Mouse (Mus musculus) ES-E14 (cell line): ENCODE data around the gene Rab35. TPM values are rescaled to one million over a fixed set of nuclear protein-coding genes. Genes with fewer than 3 reads are reported as not detected.

Experiments
- DNase-seq: peaks from one replicate; pipeline ENCODE4 v3.0.0-alpha.2; 2013; ENCODE audit warnings: low read depth, low spot score
- H3K27ac ChIP-seq: 2 replicates; pipeline ENCODE4 v1.5.1; 2012; ENCODE audit warnings: low read depth, mild to moderate bottlenecking, low read length, moderate library complexity, mixed read lengths; ENCODE audit not compliant: poor library complexity, insufficient read depth, severe bottlenecking
- H3K36me3 ChIP-seq: 2 replicates; pipeline ENCODE4 v1.6.1; 2012; ENCODE audit warnings: mild to moderate bottlenecking, low read length, moderate library complexity, mixed read lengths; ENCODE audit not compliant: control insufficient read depth, poor library complexity, insufficient read depth, severe bottlenecking
- H3K4me1 ChIP-seq, 2 experiments: fragments of 150-350 bp in 1 of 2; sonication (generic) in 1 of 2; 2 replicates each; pipeline ENCODE4 v1.6.1; 2012; ENCODE audit warnings: low read length in 2 of 2, mild to moderate bottlenecking in 1 of 2, mixed read lengths in 1 of 2; ENCODE audit not compliant: control insufficient read depth in 2 of 2, insufficient read depth in 2 of 2, poor library complexity in 1 of 2
- H3K4me3 ChIP-seq, 2 experiments: fragments of 150-350 bp in 1 of 2; sonication (generic) in 1 of 2; 2 replicates each; pipeline ENCODE4 v1.5.1; 2012; ENCODE audit warnings: low read length in 2 of 2, low read depth in 1 of 2, mild to moderate bottlenecking in 1 of 2, mixed read lengths in 1 of 2; ENCODE audit not compliant: insufficient read depth in 1 of 2, poor library complexity in 1 of 2, severe bottlenecking in 1 of 2
- H3K9ac ChIP-seq: 2 replicates; pipeline ENCODE4 v1.6.1; 2012; ENCODE audit warnings: low read depth, mild to moderate bottlenecking, low read length, mixed read lengths; ENCODE audit not compliant: poor library complexity, insufficient read depth, severe bottlenecking
- H3K9me3 ChIP-seq: fragments of 150-350 bp; sonication (generic); 2 replicates; pipeline ENCODE4 v1.6.1; 2012; ENCODE audit warnings: low read depth, mild to moderate bottlenecking, low read length; ENCODE audit not compliant: control insufficient read depth, insufficient read depth
- CHD2 ChIP-seq: IDR thresholded peaks from 2 replicates; pipeline ENCODE4 v1.6.1; 2014; ENCODE audit warnings: mild to moderate bottlenecking, low read depth, low read length, inconsistent platforms
- HCFC1 ChIP-seq: IDR thresholded peaks from 2 replicates; pipeline ENCODE4 v1.6.1; 2012; ENCODE audit warnings: low read length, inconsistent platforms, borderline replicate concordance; ENCODE audit not compliant: insufficient read depth
- MAFK ChIP-seq: IDR thresholded peaks from 2 replicates; pipeline ENCODE4 v1.6.1; 2014; ENCODE audit warnings: mild to moderate bottlenecking, low read depth, low read length, inconsistent platforms; ENCODE audit not compliant: insufficient read depth
- ZC3H11A ChIP-seq: IDR thresholded peaks from 2 replicates; pipeline ENCODE4 v1.6.1; 2012; ENCODE audit warnings: low read depth, mild to moderate bottlenecking, inconsistent platforms, low read length, borderline replicate concordance
- ZNF384 ChIP-seq: IDR thresholded peaks from 2 replicates; pipeline ENCODE4 v1.6.1; 2012; ENCODE audit warnings: low read depth, low read length, inconsistent platforms
- in situ Hi-C, 2 experiments: fragments of 600-800 bp; cut with MboI; formaldehyde crosslinking; loops; one replicate each; pipeline ENCODE4 v1.15.1; 2025; ENCODE audit warnings: low sequenced_read_pairs in 2 of 2, inconsistent platforms in 1 of 2; ENCODE audit not compliant: unreplicated experiment in 2 of 2
- total RNA-seq: library from RNA; depleted of rRNA; stranded (reverse); fragments of 300-350 nt; gene quantifications from 2 replicates; pipeline ENCODE4 v1.2.3, GENCODE M21; 2012

Gene Rab35
- total RNA-seq, 1 experiment, result 58.7 TPM

DNA sequence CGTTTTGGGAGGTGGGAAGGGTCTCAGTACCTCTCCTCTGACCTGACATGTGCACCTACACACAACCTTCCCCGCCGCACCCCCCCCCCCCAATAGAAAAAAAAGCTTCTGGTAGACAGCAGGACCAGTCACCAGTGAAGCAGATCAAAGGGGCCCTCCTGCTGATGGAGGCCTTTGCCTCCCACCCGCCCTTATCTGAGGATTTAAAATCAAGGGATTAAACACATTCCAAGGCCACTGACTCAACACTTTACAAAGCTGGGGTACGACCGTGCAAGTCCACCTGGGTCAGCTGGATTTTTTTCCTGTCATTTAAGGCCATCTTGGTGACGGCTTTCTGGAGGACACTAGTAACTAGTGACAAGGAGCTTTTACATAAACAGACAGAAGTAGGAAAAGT is 36.2 kb downstream of the Rab35 start:
- Histone ChIP-seq H3K9ac (no peak overlapping the region), H3K9me3 (no peaks in the 10 kb centered on the region), H3K27ac (no peak overlapping the region), H3K36me3 (no peaks in the 10 kb centered on the region; the same call in 1 of the 2 replicates), H3K4me1 (no peaks in the 10 kb centered on the region), H3K4me3 (no peak overlapping the region)
- no peak for TF ChIP-seq ZC3H11A
- no peak for TF ChIP-seq HCFC1
- 0 out of 2 replicates have a peak, but pooled peaks have one; percentile 2 for TF ChIP-seq MAFK
- in situ Hi-C loops, result no loop called here
- DNase-seq, result no peak

GRCm38 (mm10) chr5:115668986-115669385 is 37.3 kb downstream of the Rab35 start:
- no peak for DNase-seq
- Histone ChIP-seq H3K9me3 (no peaks in the 10 kb centered on the region), H3K27ac (no peak overlapping the region), H3K36me3 (no peaks in the 10 kb centered on the region; the same call in 1 of the 2 replicates), H3K4me1 (no peaks in the 10 kb centered on the region), H3K9ac (no peak overlapping the region), H3K4me3 (no peak overlapping the region)
- in situ Hi-C loops, result no loop called here
- no peak for TF ChIP-seq HCFC1
- TF ChIP-seq CHD2, result no peak
- no peak for TF ChIP-seq MAFK
- TF ChIP-seq ZNF384, result no peak
- no peak for TF ChIP-seq ZC3H11A

DNA sequence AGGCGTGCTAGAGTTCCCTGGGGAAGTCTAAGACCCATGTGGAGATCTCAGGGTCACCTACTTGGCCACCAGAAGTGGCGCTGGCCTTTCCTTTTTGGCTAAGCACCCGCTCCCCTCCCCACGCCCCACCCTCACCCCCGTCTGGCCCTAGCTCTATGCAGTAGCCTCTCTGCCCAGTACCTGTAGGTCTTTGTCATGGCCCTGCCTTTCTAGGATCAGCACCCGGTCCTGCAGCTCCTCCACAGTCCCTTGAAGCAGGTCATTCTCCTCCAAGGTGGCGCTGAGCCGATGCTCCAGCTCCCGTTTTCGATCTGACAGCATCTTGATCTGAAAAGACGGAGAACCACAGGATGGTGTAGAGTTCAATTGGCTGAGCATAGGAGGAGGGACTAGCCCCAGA is 38.3 kb downstream of the Rab35 start:
- Histone ChIP-seq H3K9ac (no peak overlapping the region), H3K27ac (no peak overlapping the region), H3K4me3 (no peak overlapping the region), H3K9me3 (no peaks in the 10 kb centered on the region), H3K36me3 (no peaks in the 10 kb centered on the region; the same call in 1 of the 2 replicates), H3K4me1 (no peaks in the 10 kb centered on the region)
- DNase-seq, result no peak
- in situ Hi-C loops, result no loop called here
- TF ChIP-seq HCFC1 (no peak), CHD2 (no peak), MAFK (no peak), ZNF384 (no peak), ZC3H11A (no peak)

DNA sequence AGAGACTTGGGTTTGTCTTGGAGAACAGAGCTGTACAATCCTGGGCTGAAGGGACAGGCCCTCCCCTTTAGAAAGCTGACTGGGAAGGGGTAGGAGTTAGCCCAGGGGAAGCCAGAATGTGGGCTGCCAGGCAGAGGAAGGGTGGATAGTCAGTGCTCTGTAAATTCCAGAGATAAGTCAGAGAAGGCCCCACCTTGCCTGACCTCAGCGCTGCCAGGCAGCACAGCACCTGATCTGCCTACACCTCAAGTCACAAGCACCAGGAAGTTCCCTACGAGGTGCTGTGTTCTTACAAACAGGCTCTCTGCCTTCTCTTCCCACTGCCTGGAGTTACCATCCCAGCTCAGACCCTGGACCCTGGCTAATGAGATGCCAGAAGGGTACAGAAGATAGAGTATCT is 38.7 kb downstream of the Rab35 start:
- Histone ChIP-seq H3K9ac (no peak overlapping the region), H3K4me1 (no peaks in the 10 kb centered on the region), H3K4me3 (no peak overlapping the region), H3K9me3 (no peaks in the 10 kb centered on the region), H3K36me3 (no peaks in the 10 kb centered on the region; the same call in 1 of the 2 replicates), H3K27ac (no peak overlapping the region)
- no peak for TF ChIP-seq CHD2
- TF ChIP-seq ZC3H11A, result no peak
- no peak for TF ChIP-seq MAFK
- TF ChIP-seq HCFC1, result no peak
- TF ChIP-seq ZNF384, result no peak
- in situ Hi-C loops, result no loop called here
- DNase-seq, result no peak

- Histone ChIP-seq H3K36me3 (no peaks in the 10 kb centered on the region; the same call in 1 of the 2 replicates), H3K9me3 (no peaks in the 10 kb centered on the region), H3K4me3 (no peak overlapping the region), H3K9ac (no peak overlapping the region), H3K27ac (no peak overlapping the region), H3K4me1 (no peaks in the 10 kb centered on the region)
- TF ChIP-seq MAFK (no peak), HCFC1 (no peak), CHD2 (no peak), ZC3H11A (no peak), ZNF384 (no peak)
- DNase-seq, result no peak
- in situ Hi-C loops, result no loop called here
These were observed 40.1 kb downstream of the Rab35 start for GRCm38 (mm10) chr5:115671846-115672245.
